Mouse (Mus musculus) layer of hippocampus, adult 9-10 months (tissue): ENCODE data around the gene Cacng6.

Experiments
- DNase-seq: peaks from one replicate; pipeline ENCODE4 v3.0.0; 2022; ENCODE audit warnings: low spot score

Gene Cacng6

DNA sequence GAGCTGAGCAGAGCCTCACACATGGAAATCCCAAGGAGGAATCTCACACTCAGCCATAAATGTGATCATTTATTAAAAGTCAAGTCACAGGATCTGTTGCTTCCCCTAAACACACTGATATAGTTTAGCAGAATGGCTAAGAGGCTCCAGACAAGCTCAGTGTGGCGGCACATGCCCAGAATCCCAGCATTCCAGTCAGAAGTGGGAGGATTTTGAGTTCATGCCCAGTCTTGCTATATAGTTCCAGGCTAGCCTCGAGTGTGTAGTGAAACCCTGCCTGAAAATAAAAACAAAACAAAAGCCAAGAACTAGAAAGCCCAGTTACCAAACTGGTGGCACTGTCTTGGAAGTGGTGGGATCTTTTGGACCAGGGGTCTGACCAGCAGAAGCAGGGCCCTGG is 44.6 kb downstream of the Cacng6 start:
- no peak for DNase-seq

DNA sequence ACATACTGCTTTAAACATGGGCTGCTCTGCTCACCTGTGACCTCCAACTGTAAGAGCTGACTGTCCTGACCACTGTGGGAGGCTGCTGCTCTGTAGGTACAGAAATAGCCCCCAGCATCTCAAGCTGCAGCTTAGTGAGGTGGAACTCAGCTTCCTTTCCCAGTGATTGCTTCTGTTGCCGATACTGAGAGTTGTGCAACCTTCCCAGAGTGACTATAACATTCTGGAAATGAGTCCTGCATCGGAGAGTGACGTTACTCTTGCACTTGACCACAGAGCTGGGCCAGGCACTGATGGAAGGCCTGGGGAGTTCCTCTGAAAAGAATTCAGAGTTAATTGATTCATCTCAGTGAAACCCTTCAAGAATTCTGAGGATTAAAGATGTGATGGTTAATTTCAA is 48.8 kb downstream of the Cacng6 start:
- no peak for DNase-seq

DNA sequence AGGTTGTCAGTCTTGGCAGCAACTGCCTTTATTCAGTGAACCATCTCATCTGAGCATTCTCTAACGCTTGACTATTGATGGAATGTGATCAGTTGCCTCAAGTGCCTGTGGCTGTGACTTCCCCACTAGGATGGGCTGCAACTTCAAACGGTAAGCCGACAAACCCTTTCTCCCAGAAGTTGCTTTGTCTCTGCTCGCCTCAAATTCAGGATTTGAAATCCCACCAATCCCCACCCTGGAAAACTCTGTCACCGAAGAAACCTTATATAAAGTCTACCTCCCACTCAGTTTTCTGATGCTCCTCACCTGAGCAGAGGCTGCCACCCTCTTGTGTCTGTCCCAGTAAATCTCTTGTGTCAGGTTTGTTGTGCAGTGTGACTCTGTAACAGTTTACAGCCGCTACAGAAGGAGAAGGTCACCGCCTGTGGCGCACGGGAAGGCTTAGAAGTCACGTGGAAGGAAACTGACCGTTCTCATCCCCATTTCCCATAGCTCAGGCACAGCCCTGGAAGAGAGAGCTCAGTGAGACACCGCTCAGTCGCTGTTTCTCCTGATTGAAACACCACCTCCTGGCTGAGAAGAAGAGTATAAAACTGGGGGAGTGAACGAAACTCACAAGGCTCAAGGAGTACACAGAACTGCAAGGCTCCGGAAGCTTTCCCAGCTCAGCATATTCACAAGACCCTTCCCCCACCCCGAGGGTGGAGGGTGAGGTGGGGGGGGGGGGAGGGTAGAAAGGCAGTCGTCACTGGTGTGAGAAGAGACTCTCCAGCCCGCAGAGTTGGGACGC is 50.5 kb downstream of the Cacng6 start:
- no peak for DNase-seq

DNA sequence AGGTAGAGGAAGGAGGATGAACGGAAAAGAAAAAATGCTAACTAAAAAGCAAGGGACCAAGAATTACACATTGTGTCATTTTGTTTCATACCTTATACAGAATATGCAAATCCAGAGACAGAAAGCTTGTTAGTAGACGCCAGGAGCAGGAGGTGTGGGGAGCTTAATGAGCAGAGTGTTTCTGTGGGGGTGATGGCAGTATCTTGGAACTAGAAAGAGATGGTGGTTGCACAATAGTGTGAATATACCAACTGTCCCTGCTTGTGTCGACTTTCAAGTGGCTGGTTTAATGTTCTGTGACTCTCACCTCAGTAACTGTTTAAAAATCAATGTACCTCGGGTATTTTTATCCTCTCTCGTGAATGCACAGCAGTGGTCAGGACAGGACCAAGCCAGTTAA is 52.7 kb downstream of the Cacng6 start:
- peak; percentile 65 for DNase-seq

DNA sequence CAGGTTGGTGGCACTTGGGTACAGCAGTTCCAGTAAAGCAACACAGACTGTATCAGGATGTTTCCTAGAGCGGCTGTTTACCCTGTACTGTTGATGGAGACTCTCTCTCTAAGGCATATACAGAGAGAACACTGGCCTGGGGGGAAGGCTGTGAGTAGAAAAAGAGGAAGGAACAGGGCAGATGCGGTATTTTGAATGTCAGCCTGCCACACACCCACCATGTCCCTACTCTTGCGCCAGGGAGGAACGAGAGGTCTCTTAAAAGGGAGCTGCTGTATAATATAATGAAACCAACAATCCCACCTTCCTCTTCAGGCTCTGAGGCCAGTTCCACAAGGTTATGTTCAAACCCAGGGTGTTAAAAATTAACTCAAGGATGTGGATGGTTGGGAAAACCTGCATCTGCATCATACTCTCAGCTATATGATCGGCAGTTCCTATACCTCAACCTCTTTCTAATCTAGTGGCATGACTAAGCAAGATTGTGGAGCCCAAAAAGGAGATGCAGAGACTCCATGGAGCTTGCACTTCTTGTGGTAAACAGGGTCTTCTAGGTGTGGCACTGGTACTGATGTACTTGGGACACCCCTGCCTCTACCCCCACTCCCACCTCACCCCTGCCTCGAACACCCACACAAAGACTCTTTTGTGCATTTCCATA is 58.1 kb downstream of the Cacng6 start:
- no peak for DNase-seq
